Mouse (Mus musculus): ENCODE data around the gene Slc35a2.

Slc35a2 gene

DNA sequence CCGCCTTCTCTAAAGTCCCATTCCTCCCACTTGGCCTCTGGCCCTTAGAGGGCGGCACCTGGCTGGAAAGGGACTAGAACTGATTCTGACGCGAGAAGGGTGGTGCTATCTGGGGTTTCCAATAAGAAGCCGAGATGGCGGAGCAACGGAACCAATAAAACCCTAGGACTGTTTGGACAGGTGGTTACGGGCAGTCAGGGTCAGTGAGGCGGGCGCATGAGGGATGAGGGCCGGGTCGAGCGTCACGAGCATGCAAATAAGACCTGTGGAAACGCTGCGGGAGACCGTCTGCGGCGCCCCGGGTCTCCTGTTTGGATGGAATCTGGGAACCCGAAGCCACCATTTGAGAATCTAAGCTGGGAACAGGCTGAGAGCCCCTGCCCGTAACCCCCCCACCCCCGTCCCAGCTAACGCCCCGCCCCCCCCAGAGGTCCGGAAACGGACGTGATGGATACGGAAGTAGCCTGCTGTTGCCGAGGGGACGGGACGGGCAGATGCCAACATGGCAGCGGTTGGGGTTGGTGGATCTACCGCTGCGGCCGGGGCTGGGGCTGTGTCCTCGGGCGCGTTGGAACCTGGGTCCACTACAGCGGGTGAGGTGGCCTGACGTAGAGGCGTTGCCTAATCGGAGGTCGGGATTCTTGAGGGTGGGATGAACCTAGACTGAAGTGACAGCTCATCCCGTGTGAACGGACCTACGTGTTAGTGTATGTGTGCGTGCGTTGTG is at the start of gene Slc35a2:
Gene Slc35a2 (plus strand): TSS at position 188 of the 727 bp plus-strand sequence.
- peak; percentile 92 for DNase-seq (ENCODE audit: inconsistent ontology term)

DNA sequence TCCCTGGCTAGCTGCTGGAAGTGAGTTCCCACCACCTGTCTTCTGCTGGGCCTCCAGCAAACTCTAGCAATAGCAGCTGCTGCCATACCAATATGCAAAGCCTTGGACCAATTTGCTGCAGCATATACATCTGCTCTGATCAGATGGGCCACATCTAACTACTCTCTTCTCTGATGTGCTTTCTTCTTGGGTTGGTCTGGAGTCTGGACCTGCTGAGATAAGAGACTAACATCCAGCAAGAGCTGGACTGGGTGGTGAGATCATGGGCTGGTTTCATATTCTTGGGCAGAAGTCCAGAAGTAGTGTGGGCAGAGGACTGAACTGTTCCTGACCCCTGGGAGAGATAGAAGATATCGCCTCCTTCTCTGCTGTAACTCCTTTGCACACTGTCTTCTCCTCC is 46.7 kb upstream of the Slc35a2 start:
- no peak for DNase-seq (ENCODE audit: inconsistent ontology term)

DNA sequence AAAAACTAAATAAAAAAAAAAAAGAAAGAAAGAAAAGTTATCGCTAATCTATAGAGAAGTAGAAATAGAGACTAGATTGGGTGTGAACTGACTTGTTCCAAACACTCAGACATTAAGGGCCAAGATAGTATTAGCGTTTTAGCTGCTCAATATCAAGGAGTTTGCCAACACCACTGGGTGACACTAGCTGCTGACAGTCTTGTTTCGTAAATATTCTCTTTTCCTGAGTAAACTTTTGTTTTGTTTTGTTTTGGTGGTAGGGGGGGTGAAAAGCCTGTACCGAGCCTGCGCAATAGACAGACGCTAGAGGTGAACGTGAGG is 43.0 kb upstream of the Slc35a2 start:
- no peak for DNase-seq (ENCODE audit: inconsistent ontology term)

DNA sequence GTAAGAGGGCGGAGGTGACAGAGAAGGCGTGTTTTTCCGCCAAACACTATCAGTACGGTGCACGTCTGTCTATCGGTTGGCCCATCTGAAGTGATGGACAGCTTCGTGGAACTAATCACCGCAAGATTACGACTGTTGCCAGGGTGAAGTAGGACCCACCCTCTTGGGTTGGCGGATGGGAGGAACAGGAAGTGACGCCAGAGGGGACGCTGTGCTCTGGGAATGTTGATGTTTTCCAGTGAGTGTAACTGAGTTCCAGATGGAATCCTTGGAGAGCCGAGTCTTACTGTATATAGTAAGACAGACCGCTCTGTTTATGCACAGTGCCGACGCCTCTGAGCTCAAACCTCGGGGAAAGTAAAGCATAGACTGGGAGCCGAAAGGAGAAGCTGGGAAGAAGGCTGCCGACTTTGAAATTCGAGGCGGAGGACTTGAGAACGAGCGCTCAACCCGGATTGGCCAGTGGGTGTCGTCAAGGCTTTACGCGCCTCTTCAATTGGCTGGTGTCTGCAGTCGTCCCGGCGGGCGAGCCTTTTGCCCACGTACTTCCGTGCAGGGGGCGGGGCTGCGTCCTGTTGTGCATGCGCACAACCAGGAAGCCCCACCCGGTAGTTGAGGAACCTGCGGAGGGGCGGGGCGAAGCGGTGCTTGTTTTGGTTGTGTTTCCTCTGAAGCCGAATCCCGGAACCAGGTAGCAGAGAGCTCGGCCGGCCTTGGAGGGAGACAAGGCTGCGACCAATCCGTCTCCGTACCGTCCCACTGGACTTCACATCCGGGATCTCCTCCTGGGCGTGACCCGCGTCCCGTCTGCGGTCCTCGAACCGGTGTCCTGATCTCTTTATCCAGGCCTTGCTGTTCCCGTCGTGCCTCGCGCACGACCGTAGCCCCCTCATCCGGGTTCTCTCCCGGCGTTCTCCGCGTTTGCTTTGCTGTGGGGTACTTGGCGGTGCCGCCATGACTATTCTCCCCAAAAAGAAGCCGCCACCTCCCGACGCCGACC is 42.4 kb upstream of the Slc35a2 start, which contains the start of gene Otud5:
Gene Otud5 (plus strand): TSS at position 202 of the 1,000 bp plus-strand sequence.
- DNase-seq (ENCODE audit: inconsistent ontology term), result peak; percentile 98

DNA sequence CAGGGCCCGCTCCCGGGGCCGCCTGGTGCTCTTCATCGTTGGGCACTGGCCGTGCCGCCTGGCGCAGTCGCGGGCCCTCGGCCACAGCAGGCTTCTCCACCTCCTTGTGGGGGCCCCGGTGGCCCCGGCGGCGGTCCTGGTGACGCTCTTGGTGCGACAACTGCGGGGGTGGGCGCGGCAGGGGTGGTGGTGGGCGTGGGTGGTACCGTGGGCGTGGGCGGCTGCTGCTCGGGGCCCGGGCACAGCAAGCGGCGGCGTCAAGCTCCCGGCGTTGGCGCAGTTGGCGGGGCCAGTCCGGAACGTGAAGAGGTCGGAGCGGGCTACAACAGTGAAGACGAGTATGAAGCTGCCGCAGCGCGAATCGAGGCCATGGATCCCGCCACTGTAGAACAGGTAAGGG is 41.5 kb upstream of the Slc35a2 start:
- DNase-seq (ENCODE audit: inconsistent ontology term), result peak; percentile 20

DNA sequence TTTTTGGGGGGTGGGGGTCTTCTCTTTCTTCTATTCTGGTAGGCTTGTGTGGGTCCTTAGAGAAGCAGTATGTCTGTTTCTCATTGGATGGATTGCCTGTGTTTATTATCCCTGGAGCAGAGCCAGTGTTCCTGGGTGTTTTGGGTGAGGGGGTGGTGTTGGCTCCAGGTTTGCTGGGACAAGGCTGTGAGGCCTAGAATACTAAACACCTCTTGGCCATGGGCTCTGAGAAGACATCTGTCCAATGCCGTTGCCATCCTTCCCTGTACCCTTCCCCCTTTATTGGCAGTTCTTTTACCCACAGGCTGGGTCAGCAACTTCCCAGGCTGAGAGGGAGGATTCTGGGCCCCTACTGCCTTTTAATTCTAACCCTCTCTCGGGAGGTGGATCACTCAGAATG is 36.0 kb upstream of the Slc35a2 start:
- no peak for DNase-seq (ENCODE audit: inconsistent ontology term)

DNA sequence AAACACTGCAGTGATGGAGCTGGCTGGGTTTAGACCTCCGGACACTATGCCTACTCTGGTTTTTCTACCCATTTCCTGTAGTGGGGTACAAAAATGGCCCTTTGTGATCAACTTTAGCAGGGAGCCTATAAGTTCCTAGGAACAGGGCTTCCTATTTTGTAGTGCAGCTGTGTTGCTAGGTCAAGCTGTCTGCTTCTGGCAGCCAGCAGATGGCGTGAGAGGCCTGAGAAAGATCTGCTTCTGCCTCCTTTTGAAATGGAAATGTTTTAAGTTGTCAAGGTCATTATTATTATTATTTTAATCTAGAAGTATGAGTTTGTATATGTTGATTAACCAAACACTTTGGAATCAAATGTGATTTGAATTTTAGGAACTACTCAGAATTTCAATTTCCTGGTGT is 29.2 kb upstream of the Slc35a2 start:
- DNase-seq (ENCODE audit: inconsistent ontology term), result no peak

DNA sequence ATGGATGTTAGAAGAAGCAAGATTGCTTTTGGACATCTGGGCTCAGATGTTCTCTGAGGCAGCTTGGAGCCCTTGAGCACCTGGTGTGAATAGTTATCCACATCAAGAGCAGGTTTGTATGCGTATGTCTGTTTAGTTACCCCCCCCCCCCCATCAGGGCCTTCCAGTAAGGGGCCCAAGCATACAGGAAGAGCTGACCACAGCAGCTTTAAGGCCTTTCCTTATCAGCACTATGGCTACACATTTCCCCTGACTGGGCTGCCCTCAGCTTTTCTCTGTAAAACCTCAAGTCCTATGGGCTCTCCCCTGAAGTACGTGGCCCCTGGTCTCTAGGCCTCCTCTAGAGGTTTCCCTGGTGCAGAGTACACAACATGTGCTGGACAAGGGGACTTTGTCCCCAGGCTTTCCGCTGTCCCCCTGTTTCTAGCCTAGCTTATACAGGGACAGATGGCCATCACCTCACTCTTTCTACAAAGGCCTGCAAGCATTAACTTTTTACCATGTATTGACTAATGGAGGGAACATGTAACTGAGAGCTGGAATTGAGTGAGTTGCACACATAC is 24.6 kb upstream of the Slc35a2 start:
- DNase-seq (ENCODE audit: inconsistent ontology term), result no peak

DNA sequence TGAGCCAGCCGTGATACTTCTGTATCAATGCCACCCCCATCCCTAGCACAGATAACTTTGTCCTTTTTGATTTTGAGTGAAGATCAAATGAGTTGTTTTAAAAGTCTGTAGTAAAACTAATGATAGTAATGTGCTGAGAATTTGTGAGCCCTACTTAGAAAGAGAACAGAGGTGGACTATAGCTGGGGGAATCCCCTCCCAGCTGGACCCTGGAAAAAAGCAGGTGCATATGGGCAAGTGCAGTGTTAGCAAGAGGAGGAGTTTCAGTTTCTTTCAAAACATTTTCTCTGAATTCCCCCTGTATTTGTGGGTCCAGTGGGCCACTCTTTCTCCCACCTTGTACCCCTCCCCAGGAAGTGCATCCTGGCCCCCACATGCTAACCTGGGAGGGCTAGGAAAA is 20.6 kb upstream of the Slc35a2 start:
- no peak for DNase-seq (ENCODE audit: inconsistent ontology term)

DNA sequence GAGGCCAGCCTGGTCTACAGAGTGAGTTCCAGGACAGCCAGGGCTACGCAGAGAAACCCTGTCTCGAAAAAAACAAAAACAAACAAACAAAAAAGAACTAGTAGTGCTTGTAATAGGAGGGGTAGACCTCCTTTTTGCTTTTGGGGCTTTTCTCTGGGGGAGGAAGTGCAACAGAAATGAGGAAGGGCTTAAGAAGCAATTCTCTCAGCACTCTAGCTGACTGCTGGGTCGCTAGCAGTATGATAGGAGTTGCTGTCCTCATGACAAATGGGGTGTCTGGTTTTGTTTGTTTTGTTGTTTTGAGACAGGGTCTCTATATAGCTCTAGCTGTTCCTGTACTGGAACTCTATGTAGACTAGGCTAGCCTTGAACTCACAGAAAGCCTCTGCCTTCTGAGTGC is 19.3 kb upstream of the Slc35a2 start:
- DNase-seq (ENCODE audit: inconsistent ontology term), result no peak

DNA sequence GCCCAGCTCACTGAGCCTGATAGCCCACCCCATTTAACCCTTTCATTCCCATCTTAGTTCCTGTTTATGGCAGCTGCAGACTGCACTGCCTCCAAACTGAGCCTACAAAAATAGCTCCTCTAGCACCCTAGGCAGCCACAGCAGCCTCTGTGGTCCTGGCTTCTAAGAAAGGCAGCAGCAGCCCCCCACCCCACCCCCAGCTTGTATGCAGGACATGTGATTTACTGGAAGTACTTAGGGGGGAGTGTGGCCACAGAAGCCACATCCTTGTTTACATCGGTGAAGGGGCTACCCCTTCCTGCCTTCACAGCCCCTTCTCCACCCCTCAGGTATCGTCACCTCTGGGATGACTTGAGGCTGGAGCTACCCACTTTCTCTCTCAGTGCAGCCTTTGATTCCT is 18.5 kb upstream of the Slc35a2 start:
- no peak for DNase-seq (ENCODE audit: inconsistent ontology term)

DNA sequence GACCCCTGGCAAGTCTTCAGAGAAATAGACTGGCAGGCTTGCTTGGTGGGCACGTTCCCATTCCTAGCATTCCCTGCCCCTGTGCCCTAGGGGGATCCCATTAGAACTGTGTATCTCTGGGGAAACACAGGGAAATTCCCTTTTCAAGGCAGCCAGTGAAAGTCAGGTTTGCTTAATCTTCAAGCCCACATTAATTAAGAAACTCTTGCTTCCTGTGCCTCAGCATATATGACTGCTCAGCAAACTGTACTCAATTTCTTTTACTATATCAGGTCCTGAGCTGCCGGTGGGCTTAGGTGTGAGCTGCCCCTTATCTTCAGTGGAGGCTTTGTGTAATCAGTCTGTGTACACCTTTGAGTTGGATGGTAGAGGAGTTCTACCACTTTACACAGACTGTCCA is 18.0 kb upstream of the Slc35a2 start:
- DNase-seq (ENCODE audit: inconsistent ontology term), result no peak

DNA sequence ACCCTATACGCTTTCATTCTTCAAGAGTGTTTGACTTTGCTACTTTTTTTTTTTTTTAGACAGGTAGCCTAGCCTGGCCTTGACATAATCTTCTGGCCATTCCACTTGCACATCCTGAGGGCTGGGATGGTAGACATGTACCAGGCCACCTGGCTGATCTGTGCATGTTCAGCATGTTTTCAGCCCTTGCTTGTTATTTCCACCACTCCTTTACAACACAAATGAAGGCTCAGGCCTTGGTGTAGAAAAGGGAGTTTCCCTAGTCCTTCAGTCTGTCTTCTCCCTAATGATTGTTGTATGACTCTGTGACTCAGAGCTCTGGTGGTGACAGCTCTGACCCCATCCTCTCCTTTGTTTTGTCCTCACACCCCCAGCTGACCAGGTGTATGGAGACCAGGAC is 16.7 kb upstream of the Slc35a2 start:
- DNase-seq (ENCODE audit: inconsistent ontology term), result no peak

DNA sequence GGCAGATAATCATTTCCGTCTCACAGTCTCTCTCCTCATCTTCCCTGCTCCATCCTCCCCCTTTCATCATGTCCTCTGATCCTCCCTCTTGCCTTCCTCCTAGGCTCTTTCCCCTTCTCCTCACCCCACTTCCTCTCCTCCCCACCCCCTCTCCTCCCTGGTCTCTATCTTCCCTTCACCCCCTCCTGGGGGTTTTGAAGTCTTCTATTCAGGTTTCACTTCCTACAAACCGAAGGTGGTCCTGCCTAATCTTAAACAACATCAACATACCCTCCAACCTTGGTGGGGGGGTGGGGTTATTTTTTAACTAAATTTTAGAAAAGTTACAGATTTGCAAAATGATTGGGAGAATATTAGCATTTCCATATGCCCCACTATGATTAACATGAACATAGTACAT is 15.3 kb upstream of the Slc35a2 start:
- no peak for DNase-seq (ENCODE audit: inconsistent ontology term)

DNA sequence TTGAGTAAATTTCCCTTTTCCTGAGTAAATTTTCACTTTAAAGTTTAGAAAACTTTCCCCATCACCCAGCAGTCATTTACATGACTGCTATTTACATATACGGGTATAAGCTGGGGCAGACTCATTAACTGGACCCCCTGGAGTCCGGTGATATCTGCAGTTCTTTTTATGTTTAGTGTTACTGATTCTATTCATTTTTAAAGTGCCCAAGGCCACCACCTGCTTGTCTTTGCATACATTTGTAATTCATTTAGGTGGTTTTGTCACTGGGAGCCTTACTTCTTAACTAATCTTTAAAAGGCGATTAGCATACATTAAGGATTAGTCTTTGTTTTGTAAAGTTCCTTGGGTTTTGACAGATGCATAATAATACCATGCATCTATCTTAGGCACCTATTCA is 14.0 kb upstream of the Slc35a2 start:
- no peak for DNase-seq (ENCODE audit: inconsistent ontology term)

DNA sequence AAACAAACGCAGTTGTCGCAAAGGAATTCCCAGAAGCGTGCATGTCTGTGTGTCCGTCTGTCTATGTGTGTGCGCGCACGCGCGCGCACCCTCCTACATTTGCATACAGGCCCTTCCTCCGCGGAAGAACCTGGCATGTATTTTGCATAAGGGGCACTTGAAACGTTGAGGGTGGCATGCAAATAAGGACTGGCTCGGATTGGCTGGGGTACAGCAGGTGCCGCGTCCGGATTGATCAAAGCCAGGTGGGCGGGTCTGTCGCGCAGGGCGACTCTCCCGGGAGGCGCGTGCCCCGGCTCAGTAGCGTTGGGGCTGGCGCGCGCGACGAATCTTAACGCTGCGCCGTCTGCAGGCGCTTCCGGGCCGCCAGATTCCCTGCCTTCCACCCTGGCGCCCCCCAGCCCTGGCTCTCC is 5.8 kb upstream of the Slc35a2 start, which contains the start of gene Pim2:
Gene Pim2 (plus strand): TSS at position 256 of the 413 bp plus-strand sequence.
- DNase-seq (ENCODE audit: inconsistent ontology term), result peak; percentile 81

DNA sequence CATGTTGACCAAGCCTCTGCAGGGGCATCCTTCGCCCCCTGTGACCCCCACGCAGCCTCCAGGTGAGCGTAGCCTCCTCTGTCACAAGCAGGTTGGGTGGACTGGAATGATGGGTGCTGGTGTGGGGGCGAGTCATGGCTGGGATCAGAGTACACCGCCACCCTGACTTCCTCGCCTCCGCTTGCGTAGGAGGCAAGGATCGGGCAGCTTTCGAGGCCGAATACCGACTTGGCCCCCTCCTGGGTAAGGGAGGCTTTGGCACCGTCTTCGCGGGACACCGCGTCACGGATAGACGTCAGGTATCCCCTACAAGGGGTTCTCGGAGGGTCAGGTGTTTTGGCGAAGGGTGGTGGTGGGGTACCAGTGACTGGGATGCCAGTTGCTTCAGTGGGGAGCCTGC is 5.3 kb upstream of the Slc35a2 start:
- DNase-seq (ENCODE audit: inconsistent ontology term), result no peak

DNA sequence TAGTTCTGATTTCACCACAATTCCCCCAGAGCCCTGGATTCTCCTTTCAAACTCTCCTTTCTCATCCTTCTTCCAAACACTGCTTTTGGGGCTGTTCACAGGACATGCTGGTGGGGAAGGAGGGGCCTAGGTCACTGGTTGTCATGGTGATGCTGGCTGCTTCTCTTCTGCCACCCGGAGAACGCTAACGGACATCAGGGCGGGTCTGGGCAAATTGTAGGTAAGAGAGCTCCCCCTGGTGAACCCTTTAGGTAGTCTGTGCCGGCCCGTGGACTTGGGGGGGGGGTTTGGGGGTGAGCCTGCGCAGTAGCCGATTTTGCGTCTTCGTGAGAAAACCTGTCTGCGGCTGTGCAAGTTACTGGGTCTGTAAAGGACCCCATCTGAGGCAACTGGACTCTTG is 4.0 kb upstream of the Slc35a2 start:
- DNase-seq (ENCODE audit: inconsistent ontology term), result peak; percentile 81

DNA sequence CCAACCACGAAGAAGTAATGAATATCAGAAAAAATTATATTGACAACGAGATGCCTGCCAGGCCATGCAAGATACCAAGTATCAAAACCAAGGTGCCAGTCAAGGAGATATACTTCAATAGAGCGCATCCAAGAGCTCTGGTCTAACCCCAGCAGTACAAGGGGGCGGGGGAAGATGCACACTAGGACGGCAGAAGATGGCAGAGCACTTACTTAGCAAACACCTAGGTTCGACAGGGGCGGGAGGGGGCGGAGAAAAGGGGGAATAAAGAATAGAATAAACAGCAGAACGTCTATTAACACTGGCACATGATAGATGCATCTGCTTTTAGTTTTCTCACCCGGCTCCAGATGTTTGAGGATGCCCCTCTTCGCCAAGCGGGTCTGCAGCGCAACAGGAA is 14.4 kb downstream of the Slc35a2 start:
- no peak for DNase-seq (ENCODE audit: inconsistent ontology term)

DNA sequence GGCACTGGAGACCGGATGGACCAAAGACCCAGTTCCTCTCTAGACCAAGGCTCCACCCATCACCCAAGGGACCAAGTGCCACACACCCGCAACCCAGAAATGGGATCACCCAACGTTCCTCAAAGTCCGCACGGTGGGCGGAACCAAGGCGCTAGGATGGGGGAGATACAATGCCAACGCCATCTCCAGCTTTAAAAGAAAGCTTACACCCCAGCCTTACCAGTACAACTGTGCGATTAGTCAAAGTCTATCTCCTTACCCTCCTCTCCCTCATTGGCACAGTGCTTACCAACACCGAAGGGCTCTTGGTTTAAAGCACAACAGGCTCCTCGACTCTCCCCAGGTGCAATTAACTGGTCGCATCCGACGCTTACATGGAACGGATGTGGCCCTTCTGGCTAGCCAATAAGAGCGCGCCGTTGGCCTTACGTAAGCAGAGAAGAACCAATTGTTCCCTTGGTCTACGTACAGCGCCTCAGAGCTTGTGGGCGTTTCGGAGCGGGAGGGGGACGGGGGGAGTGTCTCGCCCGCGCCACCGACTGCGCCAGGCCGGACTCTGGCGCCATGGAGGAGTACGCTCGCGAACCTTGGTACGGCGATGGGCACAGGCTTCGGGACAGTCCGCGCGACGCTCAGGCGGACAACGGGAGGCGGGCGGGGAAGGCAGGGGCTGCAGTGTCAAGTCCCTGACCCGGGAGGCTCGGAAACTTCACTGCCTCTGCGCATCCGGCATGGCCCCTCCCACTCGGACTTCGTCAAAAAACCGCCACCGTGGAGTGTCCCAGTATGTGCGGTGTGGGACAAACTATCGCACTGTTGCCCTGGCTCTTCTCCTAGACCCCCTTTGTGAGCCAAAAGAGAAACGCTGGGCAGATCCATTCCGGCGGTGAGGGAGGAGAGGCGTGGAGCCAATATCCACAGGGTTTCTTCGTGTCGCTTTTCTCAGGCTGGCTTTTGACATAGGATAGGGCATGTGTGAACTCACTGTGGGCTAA is 15.3 kb downstream of the Slc35a2 start, which contains the start of the genes Pqbp1 and Timm17b:
Gene Pqbp1 (minus strand): TSS at position 390 of the 995 bp plus-strand sequence.
Gene Timm17b (plus strand): TSS at position 478 of the 995 bp plus-strand sequence.
- DNase-seq (ENCODE audit: inconsistent ontology term), result peak; percentile 93

DNA sequence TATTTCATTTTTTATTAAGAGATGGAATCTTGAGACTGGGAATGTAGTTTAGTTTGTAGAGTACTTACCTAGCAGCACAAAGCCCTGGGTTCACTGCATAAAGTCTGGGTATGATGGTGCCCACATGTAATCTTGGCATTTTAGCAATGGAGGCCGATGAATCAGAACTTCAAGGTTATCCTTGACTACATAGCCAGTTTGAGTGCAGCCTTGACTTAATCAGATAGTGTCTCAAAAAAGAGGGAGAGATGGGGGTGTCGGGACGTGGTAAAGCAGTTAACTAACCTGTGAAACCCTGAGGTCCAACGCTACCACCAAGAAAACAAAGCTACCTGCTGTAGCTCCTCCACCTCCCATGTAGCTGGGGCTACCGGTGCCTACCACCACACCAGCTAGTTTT is 20.6 kb downstream of the Slc35a2 start:
- DNase-seq (ENCODE audit: inconsistent ontology term), result no peak
